Mouse (Mus musculus): ENCODE results near the gene Vps72.
"Not testable (repeated sequence)": the region's sequence is repeated elsewhere in the genome, so short reads cannot be mapped to it uniquely, and the experiment has no call there.

Gene Vps72

DNA sequence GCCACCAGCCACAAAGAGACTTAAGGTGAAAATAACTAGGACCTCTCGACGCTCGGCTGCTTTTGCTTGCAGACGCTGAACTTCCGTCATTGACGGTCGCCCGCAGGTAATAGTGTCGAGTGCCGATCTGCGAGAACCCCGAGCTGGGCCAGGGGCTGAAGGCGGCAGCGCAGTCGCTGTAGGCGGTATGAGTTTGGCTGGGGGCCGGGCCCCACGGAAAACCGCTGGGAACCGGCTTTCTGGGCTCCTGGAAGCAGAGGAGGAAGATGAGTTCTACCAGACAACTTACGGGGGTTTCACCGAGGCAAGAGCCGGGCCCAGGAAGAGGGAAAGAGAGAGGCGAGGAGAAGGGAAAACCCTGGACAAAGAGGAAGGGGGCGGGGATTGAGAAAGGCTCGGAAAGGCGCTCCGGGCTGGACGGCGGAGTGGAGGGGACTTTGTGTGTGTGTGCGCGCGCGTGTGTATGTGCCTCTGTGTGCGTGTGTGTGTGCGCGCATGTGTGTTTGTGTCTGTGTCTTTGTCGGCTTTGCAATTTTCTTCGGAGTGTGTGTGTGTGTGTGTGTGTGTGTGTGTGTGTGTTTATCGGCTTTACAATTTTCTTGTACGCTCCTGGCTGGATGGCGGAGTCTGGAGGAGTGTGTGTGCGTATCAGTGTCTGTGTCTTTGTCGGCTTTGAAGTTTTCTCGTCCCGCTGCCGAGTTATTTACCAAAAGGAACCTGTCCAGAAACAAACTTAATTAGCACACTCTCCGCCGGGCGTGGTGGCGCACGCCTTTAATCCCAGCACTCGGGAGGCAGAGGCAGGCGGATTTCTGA lies at the start of gene Vps72:
Gene Vps72 (plus strand): TSS at position 112 of the 816 bp plus-strand sequence.
- DNase-seq (ENCODE audit: low spot score), result peak; percentile 96

DNA sequence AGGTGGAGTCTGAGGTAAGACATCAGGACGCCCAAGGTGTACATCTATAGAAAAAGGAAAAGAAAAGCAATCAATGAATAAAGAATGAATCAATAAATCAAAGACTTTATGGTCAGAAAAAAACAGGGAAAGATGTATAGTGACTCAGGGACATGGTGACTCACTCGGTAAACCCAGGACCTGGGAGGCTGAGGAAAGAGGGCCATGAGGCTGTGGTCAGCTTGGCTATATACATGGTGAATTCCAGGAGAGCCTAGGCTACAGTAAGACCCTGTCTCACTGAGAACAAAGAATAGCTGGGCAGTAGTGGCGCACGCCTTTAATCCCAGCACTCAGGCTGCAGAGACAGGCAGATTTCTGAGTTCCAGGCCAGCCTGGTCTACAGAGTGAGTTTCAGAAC lies 47.1 kb upstream of the Vps72 start:
- DNase-seq (ENCODE audit: low spot score), result no peak

DNA sequence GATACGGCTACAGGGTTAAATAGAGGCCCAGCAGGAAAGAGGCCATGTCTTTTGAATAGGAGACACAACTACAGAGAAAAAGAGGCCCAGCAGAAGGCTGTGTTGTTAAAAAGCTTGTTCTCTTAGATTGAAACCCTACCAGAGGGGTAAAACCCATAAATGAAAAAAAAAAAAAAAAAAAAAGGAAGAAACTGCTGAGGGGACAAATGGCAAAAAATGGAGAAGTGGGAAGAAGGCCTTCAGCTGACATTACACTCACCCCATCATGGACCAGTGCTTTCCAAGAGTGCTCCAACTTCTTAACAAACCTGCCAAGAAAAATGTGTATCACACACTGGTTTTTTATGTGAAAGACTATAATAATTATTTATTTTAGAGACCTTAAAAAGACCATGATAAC lies 45.3 kb upstream of the Vps72 start:
- no peak for DNase-seq (ENCODE audit: low spot score)

DNA sequence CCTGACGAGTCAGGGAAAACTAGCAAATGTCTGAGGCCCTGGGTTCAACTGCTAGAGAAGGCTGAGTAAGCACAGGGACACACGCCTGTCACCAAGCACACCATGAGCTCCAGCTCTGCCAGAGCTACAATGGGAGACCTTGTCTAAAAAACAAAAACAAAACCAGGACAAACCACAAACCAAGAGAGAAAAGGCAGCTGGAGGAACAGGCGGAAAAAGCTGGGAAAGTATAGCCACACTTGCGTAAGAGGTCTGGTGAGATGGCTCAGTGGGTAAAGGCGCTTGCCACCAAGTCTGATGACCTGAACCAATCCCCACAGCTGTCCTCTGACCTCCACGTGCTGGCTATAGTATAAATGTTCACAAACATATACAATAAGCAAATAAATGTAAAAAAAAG lies 44.7 kb upstream of the Vps72 start:
- no peak for DNase-seq (ENCODE audit: low spot score)

DNA sequence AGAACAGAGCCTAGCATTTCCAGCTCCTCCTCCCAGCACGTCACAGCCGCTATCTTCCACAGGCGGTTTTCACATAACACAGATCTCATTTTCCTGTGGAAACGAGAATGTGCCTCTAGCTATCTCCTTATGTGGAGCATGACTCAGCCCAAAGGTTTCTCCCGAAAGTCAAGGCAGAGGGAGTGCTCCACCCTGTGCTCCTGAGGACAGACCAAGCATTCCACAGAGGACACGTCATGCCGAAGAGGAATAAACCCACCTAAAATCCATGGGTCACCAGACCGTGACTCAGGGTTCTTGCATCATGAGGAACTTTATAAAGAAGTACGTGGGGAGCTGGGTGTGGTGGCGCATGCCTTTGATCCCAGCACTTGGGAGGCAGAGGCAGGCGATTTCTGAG lies 44.3 kb upstream of the Vps72 start:
- DNase-seq (ENCODE audit: low spot score), result no peak

DNA sequence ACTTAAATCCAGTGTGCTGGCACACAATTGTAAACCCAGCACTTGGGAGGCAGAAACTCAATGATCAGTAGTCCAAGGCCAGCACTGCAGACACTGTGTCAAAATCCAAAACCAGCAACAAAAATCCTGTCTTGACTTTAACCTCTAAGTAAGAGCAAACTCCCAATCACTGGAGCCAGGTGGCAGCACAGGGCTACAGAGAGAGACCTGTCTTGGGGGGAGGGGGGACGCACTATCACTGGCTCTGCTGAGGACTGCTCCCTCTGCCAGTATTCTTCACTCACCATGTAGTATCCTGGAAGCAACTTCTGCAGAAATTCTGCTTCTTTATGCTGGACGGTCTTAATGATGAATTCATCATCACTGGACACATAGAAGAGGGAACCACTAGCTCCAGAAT lies 39.2 kb upstream of the Vps72 start:
- DNase-seq (ENCODE audit: low spot score), result no peak

DNA sequence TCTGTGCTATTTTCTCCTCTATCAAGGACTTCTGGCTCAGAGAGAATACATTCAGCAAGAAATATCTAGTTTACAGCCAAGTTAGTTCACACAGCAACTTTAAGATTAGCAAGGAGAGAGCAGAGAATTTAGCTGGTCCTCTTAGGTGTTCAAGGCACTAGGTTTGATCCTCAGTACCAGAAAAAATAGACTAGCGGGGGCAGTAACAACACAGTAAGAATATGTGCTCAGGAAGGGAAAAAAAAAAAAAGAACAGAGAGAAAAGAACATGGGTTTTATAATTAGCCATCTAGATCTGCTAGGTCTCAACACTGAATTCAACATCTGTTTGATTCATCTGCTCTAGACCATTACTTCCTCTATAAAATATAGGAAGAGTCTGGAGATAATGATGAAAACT lies 22.8 kb upstream of the Vps72 start:
- DNase-seq (ENCODE audit: low spot score), result no peak

DNA sequence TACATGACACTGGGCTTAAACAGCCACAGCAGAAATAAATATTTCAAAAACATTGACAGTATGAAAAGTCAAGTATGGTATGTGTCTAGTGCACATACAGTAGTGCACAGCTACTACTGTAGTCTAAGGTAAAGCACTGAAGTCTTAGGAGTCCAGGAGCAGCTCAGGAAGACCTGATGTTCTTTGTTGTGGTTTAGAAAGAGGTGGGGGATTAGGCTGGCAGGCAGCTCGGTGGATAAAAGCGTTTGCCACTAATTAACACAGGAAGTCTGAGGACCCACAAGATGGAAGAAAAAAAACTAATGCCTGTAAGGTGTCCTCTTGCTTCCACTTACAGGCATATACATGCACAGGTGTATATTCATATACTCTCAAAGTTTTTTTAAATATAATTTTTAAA lies 10.0 kb upstream of the Vps72 start:
- no peak for DNase-seq (ENCODE audit: low spot score)

DNA sequence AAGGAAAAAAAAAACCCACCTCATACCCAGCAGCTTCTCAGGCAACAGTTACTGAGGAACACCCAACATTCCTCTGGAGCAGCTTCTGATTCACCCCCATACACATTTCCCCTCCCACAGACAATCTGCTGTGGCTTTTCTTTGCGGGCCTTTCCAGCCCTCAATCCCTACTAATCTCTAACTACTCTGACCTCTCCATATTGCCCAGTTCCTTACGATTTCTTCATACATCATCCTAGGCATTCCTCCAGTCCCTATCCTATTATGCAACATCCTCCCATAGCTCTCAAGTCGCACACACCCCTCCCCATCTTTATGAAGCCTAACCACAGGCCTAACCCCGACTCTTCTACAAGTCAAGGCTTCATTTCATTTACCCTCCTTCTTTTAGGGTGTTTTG lies 5.7 kb upstream of the Vps72 start:
- no peak for DNase-seq (ENCODE audit: low spot score)

DNA sequence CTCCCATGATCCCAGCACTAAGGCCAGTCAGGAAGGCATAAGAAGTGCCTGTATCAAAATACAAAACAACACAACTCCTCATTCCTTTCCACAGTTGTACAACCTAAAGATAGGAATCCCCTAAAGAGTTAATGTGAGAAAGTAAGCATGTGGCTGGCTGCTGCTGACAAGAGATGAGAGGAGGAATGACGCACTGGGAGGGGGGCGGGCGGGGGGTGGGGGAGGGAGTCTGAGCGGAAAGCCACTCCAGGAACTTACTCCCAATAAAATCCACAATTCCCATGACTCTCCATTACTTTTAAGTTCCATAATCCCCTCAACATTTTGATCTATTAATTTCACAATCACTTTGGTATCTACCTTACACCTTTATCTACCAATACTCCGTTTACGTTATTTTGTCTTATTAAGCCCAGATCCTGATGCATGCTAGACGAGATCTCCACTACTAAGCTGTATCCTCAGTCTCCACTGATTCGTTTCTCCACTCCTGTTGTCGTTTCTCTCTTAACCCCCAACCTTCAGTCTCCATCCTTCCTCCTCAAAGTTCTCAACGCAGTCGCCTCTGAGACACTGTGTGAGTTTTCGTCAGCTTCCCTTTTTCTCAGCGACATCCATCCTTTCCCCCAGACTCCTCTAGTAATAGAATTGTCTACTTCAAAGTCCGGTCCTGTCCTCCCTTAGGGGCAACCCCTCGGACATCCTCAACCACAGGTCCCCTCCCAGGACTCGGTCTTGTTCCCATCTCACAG lies 5.1 kb upstream of the Vps72 start:
- no peak for DNase-seq (ENCODE audit: low spot score)

DNA sequence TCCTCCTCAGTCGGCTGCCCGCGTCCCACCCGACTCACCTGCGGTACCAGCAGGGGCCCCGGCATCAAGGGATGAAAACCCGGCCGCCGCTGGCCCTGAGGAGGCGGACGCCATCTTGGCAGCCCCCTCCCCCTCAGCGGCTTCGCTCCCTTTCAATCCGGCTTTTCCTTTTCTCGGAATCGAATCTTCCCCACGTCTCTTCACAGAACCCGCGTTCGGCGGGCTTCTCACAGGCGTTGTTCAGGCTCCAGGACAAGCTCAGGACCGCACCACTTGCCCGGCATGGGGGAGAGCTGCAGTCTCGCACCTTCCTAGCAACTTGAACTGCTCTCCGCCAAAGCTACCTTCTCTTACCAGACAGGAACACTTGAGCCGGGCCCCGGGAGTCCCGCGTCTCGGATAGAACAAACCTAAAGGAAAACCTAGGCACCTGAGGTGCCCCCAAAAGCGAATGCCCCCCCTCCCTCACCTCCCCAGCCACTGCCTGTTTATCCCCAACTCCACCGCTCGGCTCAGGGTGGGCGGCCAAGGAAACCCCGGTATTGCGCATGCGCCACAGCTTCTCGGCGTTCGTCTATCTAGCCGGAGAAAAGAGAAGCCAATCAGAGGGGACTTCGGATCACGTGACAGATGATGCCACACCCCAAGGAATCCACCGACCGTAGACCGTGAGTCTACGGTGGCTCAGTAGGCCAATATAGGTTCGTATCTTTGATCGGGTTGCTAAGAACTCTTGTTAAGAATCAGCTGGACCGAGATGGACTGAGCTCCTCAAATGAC lies 4.3 kb upstream of the Vps72 start, which contains the start of gene Pip5k1a:
Gene Pip5k1a (minus strand): TSS at position 593 of the 780 bp plus-strand sequence.
- DNase-seq (ENCODE audit: low spot score), result peak; percentile 100

DNA sequence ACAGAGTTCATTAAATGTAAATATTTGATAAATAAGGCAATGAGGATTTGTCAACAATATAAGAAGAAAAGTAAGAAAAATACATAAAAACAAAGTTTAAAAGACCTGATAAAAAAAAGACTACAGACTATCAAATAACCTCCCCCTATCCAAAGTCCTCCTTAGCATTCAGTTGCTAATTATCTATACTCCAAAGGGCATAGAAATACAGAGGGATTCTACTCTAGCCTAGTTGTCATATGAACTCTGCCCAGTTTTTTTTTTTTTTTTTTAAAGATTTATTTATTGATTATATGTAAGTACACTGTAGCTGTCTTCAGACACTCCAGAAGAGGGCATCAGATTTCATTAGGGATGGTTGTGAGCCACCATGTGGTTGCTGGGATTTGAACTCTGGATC lies 3.5 kb upstream of the Vps72 start:
- DNase-seq (ENCODE audit: low spot score), result not testable (repeated sequence)

DNA sequence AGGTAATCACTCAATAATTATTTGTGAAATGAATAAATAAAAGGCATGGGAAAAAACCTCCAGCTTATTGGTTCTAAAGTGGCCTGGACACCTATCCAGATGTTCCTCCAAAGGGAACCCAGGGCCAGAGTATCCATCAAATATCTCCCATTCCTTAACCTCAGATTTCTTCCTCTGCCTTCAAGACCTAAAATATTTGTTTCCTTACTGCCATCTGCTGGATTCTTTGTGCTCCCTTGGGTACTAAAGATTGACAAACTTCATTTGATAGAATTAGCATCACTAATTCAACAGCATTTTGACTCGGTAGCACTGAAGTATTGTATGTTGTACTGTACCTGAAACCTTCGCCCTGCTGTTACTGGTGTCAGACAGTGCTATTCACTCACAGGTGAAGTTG lies 2.9 kb upstream of the Vps72 start:
- peak; percentile 32 for DNase-seq (ENCODE audit: low spot score)

DNA sequence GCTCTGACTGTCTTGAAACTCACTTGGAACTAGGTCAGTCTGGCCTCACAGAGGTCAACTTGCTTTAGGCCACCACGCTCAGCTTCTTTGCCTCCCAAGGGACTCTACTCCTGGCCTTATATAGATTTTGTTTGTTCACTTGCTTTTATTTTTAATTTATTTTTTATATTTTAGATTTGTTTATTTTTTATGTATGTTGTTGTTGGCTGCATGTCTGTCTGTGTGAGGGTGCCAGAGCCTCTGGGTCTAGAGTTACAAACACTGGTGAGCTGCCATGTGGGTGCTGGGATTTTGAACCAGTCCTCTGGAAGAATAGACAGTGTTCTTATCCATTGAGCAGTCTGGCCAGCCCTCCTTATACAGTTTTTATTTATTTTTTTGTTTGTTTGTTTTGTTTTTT lies 1.9 kb downstream of the Vps72 start:
- no peak for DNase-seq (ENCODE audit: low spot score)

DNA sequence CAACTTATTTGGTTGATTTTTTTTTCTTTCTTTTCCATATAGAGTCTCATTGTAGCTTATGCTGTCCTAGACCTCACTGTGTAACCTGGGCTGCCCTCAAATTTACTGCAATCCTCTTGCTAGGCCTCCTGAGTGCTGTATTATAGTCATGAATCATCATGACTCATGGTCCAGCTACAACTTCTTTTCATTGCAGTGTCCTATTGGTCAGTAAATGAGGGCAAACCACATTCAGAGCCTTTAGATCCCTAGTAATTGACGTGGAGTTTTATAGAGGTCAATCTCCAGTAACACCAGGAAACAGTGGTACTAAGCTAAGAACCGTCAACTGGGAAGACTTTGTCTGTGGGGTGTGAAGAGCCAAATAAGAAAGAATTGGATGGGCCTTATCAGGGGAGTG lies 6.9 kb downstream of the Vps72 start:
- no peak for DNase-seq (ENCODE audit: low spot score)

DNA sequence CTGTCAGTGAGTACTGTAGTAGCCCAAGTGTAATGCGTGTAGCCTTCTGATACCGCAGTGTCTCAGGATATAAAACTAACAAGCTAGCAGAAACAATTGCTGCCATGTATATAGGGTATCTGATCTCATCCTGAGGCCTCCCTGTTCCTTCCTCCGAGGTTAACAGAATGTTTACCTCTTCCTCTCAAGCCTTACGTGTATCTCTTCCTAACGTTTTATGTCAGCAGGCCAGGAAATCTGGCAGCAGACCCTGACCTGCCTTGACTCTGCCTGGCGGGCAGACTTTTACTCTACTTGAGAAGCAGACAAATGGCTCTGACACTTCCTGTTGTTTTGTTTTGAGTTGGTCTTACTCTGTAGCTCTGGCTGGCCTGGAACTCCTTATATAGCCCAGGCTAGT lies 10.8 kb downstream of the Vps72 start:
- no peak for DNase-seq (ENCODE audit: low spot score)

DNA sequence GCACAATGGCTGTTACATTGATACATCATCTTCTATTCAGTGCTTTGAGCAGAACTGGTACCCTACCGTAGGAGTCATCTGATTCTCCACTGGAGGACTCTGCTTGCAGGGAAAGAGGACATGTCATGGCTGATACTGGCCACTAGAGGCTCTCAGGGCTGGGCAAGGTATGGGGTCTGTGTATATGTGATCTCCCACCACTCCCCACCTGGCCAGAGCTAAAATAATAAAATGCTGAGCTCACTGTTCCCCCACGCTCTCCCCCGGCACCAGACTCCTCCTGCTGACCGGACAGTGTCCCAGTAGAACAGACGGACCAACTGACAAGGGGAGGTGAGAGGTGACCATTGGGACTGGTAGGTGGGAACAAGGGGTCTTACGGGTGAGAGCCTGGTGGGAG lies 13.4 kb downstream of the Vps72 start, which contains the start of gene Tmod4:
Gene Tmod4 (plus strand): TSS at position 231 of the 400 bp plus-strand sequence.
- peak; percentile 49 for DNase-seq (ENCODE audit: low spot score)

DNA sequence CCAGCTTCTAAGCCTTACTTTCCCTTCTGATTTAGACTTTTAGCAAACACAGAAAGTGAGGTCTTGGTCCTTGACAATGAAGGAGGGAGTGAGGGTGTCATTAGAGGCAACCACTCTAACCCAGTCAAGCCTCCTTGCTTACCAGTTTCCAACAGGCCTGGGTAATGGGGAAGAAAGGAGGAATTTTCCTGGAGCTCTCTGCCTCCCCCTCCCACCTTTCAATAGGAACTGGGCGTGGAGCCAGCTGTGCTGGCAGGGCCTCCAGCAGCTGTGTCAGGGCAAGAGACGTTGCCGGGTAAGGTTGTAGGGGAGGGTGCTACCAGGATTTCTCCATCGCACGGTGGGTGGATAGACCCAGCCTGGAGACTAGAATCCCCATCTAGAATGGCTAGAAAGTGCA lies 14.2 kb downstream of the Vps72 start:
- no peak for DNase-seq (ENCODE audit: low spot score)

DNA sequence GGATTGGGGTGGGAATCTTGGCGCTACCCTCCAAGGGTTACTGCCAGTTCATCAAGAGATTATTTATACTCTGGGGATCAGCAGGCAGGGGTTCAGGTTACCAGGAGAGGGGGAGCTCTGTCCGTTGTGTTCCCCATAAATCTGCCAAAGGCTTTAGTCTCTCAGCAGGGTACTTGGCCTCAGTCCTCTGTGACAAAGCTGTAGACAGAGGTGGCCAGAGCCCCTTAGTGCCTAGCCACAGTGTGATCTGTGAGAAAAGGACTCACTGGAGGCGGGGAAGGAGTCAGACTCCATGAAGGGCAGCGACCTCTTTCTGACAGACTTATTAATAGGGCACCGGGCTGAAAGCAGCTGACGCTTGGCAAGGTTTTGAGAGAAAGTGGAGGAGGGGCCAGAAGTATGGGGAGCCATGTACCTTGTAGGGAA lies 18.4 kb downstream of the Vps72 start:
- peak; percentile 49 for DNase-seq (ENCODE audit: low spot score)

DNA sequence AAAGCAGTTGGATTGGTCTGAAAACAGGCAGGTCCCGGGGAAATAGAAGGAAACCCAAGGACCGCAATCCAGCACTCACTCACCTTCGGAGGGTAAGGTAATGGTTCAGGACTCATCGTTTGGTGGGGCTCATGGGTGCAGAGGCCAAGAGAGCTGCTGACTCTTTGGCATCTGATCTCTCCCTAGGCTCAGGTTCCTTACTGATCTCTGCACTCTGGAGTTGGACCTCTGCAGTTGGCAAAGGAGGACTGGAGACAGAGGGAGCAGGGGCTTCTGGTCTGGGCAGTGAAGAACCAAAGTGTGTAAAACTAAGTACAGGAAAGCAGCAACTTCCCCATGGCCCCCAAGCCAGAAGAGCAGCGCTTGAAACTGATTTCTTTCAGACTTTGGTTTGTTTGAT lies 19.3 kb downstream of the Vps72 start:
- DNase-seq (ENCODE audit: low spot score), result no peak

DNA sequence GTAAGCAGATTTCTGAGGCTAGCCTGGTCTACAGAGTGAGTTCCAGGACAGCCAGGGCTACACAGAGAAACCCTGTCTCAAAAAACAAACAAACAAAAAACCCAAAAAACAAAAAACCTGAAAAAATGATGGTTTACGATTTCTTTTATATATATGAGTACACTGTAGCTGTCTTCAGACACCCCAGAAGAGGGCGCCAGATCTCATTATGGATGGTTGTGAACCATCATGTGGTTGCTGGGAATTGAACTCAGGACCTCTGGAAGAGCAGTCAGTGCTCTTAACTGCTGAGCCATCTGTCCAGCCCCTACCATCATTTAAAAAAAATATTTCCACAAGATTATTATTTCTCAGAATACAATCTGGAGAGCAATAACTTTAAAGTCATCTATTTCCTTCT lies 21.6 kb downstream of the Vps72 start:
- not testable (repeated sequence) for DNase-seq (ENCODE audit: low spot score)

DNA sequence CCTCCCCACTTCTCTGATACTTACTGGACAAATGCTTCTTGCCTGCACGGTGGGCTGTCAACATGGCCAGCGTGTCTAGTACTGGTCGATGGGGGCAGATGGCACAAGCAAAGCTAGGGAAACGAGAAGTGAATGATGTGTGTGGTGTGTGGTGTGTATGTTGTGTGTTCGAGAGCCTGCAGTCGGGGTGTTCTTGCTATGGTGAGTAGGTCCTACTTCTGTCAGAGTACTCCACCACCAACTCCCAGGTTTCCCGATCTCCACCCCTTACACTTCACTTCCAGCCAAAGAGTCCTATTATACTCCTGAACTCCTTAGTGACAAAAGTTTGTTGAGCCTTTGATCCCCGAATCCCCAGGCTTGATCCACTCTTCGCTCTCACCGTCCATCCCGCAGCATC lies 22.4 kb downstream of the Vps72 start:
- DNase-seq (ENCODE audit: low spot score), result no peak

DNA sequence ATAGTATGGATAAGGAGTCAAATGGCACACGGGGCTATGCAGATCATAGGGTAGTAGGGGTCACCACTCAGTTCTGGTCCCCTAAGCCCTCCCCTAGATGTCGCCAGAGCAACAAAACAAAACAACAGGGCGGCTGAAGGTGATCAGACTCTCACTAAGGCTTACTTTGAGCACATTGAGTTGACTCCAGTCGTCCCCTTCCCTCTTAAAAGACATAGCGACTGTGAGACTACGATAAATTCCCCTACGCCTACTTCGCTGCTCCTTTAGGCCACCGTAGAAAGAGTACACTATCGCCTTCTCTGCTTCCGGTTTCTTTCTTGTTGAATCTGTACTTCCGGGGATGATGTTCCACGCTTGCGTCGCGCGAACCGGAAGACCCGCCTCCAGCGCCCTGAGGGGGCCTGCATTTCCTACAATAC lies 22.9 kb downstream of the Vps72 start, which contains the start of the genes Scnm1 and Lysmd1:
Gene Scnm1 (minus strand): TSS at position 332 of the 422 bp plus-strand sequence.
Gene Lysmd1 (plus strand): TSS at position 409 of the 422 bp plus-strand sequence.
- peak; percentile 97 for DNase-seq (ENCODE audit: low spot score)

Data from embryo, embryonic 10.5 days (tissue).